20 mouse cellular contexts compared by ENCODE assay signal in genomic region chr2:109933151-109933550, GRCm38 (mm10). TPM values are rescaled to one million over a fixed set of nuclear protein-coding genes. Genes with fewer than 3 reads are reported as not detected.
DNase-seq lines count a peak whose midpoint lies in the region; ATAC-seq lines count a peak whose summit lies in the region.
"Had no signal": no experiment of that assay in that cellular context is flagged by ENCODE, and none has a peak within 500 bp of the region (broad histone marks: within the 10 kb centered on the region; RNA-seq: fewer than 3 reads in every experiment).

No protein-coding gene starts in this region.

- no peaks in the 10 kb centered on the region for H3K27me3 ChIP-seq in kidney, embryonic 16.5 days (ENCODE audit: insufficient read depth, low read length)
- no peaks in the 10 kb centered on the region for H3K27me3 ChIP-seq in liver, embryonic 13.5 days
- no peaks in the 10 kb centered on the region for H3K27me3 ChIP-seq in stomach, embryonic 16.5 days (ENCODE audit: control insufficient read depth, insufficient read depth, low read length)
- H3K27me3 ChIP-seq: heart, embryonic 15.5 days; neural tube, embryonic 15.5 days had no signal

- H3K36me3 ChIP-seq in kidney, embryonic 16.5 days (ENCODE audit: insufficient read depth, low read length): no peaks in the 10 kb centered on the region; the same call in 1 of the 2 replicates
- no peaks in the 10 kb centered on the region for H3K36me3 ChIP-seq in liver, embryonic 13.5 days
- H3K36me3 ChIP-seq in stomach, embryonic 16.5 days (ENCODE audit: control insufficient read depth, insufficient read depth, low read length): no peaks in the 10 kb centered on the region
- H3K36me3 ChIP-seq: forebrain, embryonic 12.5 days; heart, embryonic 15.5 days; midbrain, embryonic 13.5 days; neural tube, embryonic 15.5 days had no signal

- H3K4me2 ChIP-seq in kidney, embryonic 16.5 days (replicated peaks; ENCODE audit: low read depth, low read length): peak overlapping the region; percentile 52
- H3K4me2 ChIP-seq in liver, embryonic 13.5 days: peak overlapping the region; percentile 21; the same call in 1 of the 2 replicates
- no peak overlapping the region for H3K4me2 ChIP-seq in stomach, embryonic 16.5 days (ENCODE audit: low read depth, low read length)
- H3K4me2 ChIP-seq: forebrain, embryonic 12.5 days; heart, embryonic 15.5 days; midbrain, embryonic 13.5 days had no signal

- WGBS in kidney, embryonic 16.5 days: 52% methylated on average over 3 of the region's 3 CpGs
- WGBS in liver, embryonic 13.5 days (ENCODE audit: insufficient replicate concordance): 75% methylated on average over 3 of the region's 3 CpGs
- WGBS in stomach, embryonic 16.5 days: 58% methylated on average over 3 of the region's 3 CpGs

- peak; percentile 72 for DNase-seq in heart, adult 11 months
- DNase-seq in heart, postnatal 4 days: no peak
- DNase-seq in kidney, postnatal 10 days: no peak
- no peak for DNase-seq in liver, embryonic 13.5 days
- no peak for DNase-seq in lung, postnatal 14 days
- DNase-seq in embryo, embryonic 11 days: no peak
- DNase-seq: adrenal gland, adult 8-10 months; cerebellum, adult 8-10 months; gastrocnemius, postnatal 10 days; heart, adult 18-20 months; spleen, adult 18-20 months; thymus, postnatal 14 days had no signal

- ATAC-seq in kidney, embryonic 16.5 days (ENCODE audit: low FRiP score, low TSS enrichment): no peak
- no peak for ATAC-seq in liver, embryonic 13.5 days (ENCODE audit: low read depth)
- no peak for ATAC-seq in stomach, embryonic 16.5 days (ENCODE audit: insufficient read depth, low FRiP score)
- ATAC-seq: hindbrain, embryonic 16.5 days; lung, postnatal 0 days; midbrain, embryonic 13.5 days had no signal

- no peaks in the 10 kb centered on the region for H3K9me3 ChIP-seq in kidney, embryonic 16.5 days (ENCODE audit: low read length)
- H3K9me3 ChIP-seq in liver, embryonic 13.5 days (replicated peaks): no peaks in the 10 kb centered on the region
- no peaks in the 10 kb centered on the region for H3K9me3 ChIP-seq in stomach, embryonic 16.5 days (replicated peaks; ENCODE audit: control insufficient read depth, low read length)
- H3K9me3 ChIP-seq: forebrain, embryonic 12.5 days; heart, embryonic 15.5 days; midbrain, embryonic 13.5 days; neural tube, embryonic 15.5 days had no signal

- H3K27ac ChIP-seq in kidney, embryonic 16.5 days (ENCODE audit: low read length): peak overlapping the region; percentile 87
- H3K27ac ChIP-seq in liver, embryonic 13.5 days: peak overlapping the region; percentile 61
- H3K27ac ChIP-seq in stomach, embryonic 16.5 days (ENCODE audit: low read length): peak overlapping the region; percentile 26
- H3K27ac ChIP-seq: forebrain, embryonic 12.5 days; heart, embryonic 15.5 days; midbrain, embryonic 13.5 days; neural tube, embryonic 15.5 days had no signal

- peaks cover 50% of the 10 kb centered on the region for H3K4me1 ChIP-seq in kidney, embryonic 16.5 days (ENCODE audit: insufficient read depth, low read length)
- peaks cover 41% of the 10 kb centered on the region for H3K4me1 ChIP-seq in liver, embryonic 13.5 days (replicated peaks)
- peaks cover 47% of the 10 kb centered on the region for H3K4me1 ChIP-seq in stomach, embryonic 16.5 days (ENCODE audit: control insufficient read depth, insufficient read depth, low read length)

- H3K9ac ChIP-seq in kidney, embryonic 16.5 days (replicated peaks; ENCODE audit: low read length): 0 out of 2 replicates have a peak overlapping the region, but pooled peaks have one; percentile 31
- no peak overlapping the region for H3K9ac ChIP-seq in liver, embryonic 13.5 days
- no peak overlapping the region for H3K9ac ChIP-seq in stomach, embryonic 16.5 days (ENCODE audit: low read length)
- H3K9ac ChIP-seq: forebrain, embryonic 12.5 days; heart, embryonic 15.5 days; midbrain, embryonic 13.5 days; neural tube, embryonic 15.5 days had no signal

- H3K4me3 ChIP-seq in kidney, embryonic 16.5 days (ENCODE audit: low read length): no peak overlapping the region
- no peak overlapping the region for H3K4me3 ChIP-seq in liver, embryonic 13.5 days (replicated peaks)
- H3K4me3 ChIP-seq in stomach, embryonic 16.5 days (replicated peaks; ENCODE audit: low read length): no peak overlapping the region
- H3K4me3 ChIP-seq: forebrain, embryonic 12.5 days; heart, embryonic 15.5 days; midbrain, embryonic 13.5 days; neural tube, embryonic 15.5 days had no signal

RNA-seq across cellular contexts. Expression of gene Lgr4, which starts 15.7 kb away (rescaled TPM):
- total RNA-seq in heart, postnatal 4 days (2021): 10 to 100 TPM; 44.6 to 49.1 TPM
- polyA plus RNA-seq in kidney, embryonic 16.5 days (2015; fragmentation: Nextera tagmentation; extraction: Ambion mirVana): 23.9 and 25.6 TPM in 2 replicates
- polyA plus RNA-seq in liver, embryonic 13.5 days (2015; fragmentation: Nextera tagmentation; extraction: Ambion mirVana): 3.1 and 3.9 TPM in 2 replicates
- 17.6 and 18.2 TPM in 2 replicates for polyA plus RNA-seq in stomach, embryonic 16.5 days (2015; fragmentation: Nextera tagmentation; extraction: Ambion mirVana)

RNA-seq across cellular contexts. Expression of gene Lin7c, which starts 42.5 kb away (rescaled TPM):
- 10 to 100 TPM; 55.2 to 57.5 TPM for total RNA-seq in heart, postnatal 4 days (2021)
- polyA plus RNA-seq in kidney, embryonic 16.5 days (2015; fragmentation: Nextera tagmentation; extraction: Ambion mirVana): 70.5 and 76.5 TPM in 2 replicates
- 20.0 and 24.4 TPM in 2 replicates for polyA plus RNA-seq in liver, embryonic 13.5 days (2015; fragmentation: Nextera tagmentation; extraction: Ambion mirVana)
- polyA plus RNA-seq in stomach, embryonic 16.5 days (2015; fragmentation: Nextera tagmentation; extraction: Ambion mirVana): 73.3 and 75.3 TPM in 2 replicates

Comparison
In these comparisons a context has a peak if more than half of its experiments do, and no peak if none do; other contexts are left out.
1. H3K27ac ChIP-seq: peak in every context shown above with its lines; median percentile 87 in kidney, embryonic 16.5 days; 61 in liver, embryonic 13.5 days; 26 in stomach, embryonic 16.5 days.